Mouse (Mus musculus): ENCODE measurements at regions not wholly inside any gene's neighbourhood (a gene's known extent, or its start where the extent isn't known, plus 50 kb on each side); places are given as distances from the start of the nearest gene placed in this dataset.

GRCm38 (mm10) chr3:51118706-51119105 is 105.5 kb upstream of the Noct start:
- intact Hi-C loops (cut with DNase I): no loop called here
- no peak for DNase-seq (ENCODE audit: low spot score)

GRCm38 (mm10) chr3:51120522-51120921 is 103.7 kb upstream of the Noct start:
- intact Hi-C loops (cut with DNase I): loop anchor here (2.0 to 5.0 kb wide), 5 partner anchors 46 to 818 kb away; no protein-coding TSS in a partner anchor

GRCm38 (mm10) chr3:51121703-51122540 is 102.3 kb upstream of the Noct start:
- DNase-seq (ENCODE audit: low spot score): peak; percentile 35
- intact Hi-C loops (cut with DNase I): loop anchor here (2.0 to 5.0 kb wide), 5 partner anchors 47 to 820 kb away; no protein-coding TSS in a partner anchor

More at GRCm38 (mm10) chr3:51120522-51120921, 103.7 kb upstream of the Noct start:
- DNase-seq (ENCODE audit: low spot score): no peak

GRCm38 (mm10) chr3:51122541-51122935 is 101.7 kb upstream of the Noct start:
- DNase-seq (ENCODE audit: low spot score): no peak
- intact Hi-C loops (cut with DNase I): loop anchor here (5.0 kb wide), 4 partner anchors 50 to 820 kb away; no protein-coding TSS in a partner anchor

- no peak for DNase-seq (ENCODE audit: low spot score)
- intact Hi-C loops (cut with DNase I): no loop called here
Observed at GRCm38 (mm10) chr3:51127875-51128274, 96.4 kb upstream of the Noct start.

- no peak for DNase-seq (ENCODE audit: low spot score)
- intact Hi-C loops (cut with DNase I): no loop called here
Observed at GRCm38 (mm10) chr3:51128491-51129155, 95.6 kb upstream of the Noct start.

GRCm38 (mm10) chr3:51130709-51131108 is 93.5 kb upstream of the Noct start:
- no peak for DNase-seq (ENCODE audit: low spot score)
- intact Hi-C loops (cut with DNase I): no loop called here

GRCm38 (mm10) chr3:51131341-51131740 is 92.9 kb upstream of the Noct start:
- intact Hi-C loops (cut with DNase I): no loop called here
- DNase-seq (ENCODE audit: low spot score): no peak

- no peak for DNase-seq (ENCODE audit: low spot score)
- intact Hi-C loops (cut with DNase I): no loop called here
Observed at GRCm38 (mm10) chr3:51132736-51133135, 91.5 kb upstream of the Noct start.

GRCm38 (mm10) chr3:51135581-51135980 is 88.7 kb upstream of the Noct start:
- intact Hi-C loops (cut with DNase I): no loop called here
- DNase-seq (ENCODE audit: low spot score): no peak

GRCm38 (mm10) chr3:51137730-51138312 is 86.4 kb upstream of the Noct start:
- intact Hi-C loops (cut with DNase I): no loop called here
- no peak for DNase-seq (ENCODE audit: low spot score)

GRCm38 (mm10) chr3:51145985-51146384 is 78.3 kb upstream of the Noct start:
- intact Hi-C loops (cut with DNase I): no loop called here
- DNase-seq (ENCODE audit: low spot score): no peak

GRCm38 (mm10) chr3:51150012-51150411 is 74.2 kb upstream of the Noct start:
- no peak for DNase-seq (ENCODE audit: low spot score)
- intact Hi-C loops (cut with DNase I): loop anchor here (10.0 kb wide), 1 partner anchor 215 kb away; no protein-coding TSS in a partner anchor

- no peak for DNase-seq (ENCODE audit: low spot score)
- intact Hi-C loops (cut with DNase I): loop anchor here (10.0 kb wide), 1 partner anchor 214 kb away; no protein-coding TSS in a partner anchor
Observed at GRCm38 (mm10) chr3:51151104-51151503, 73.1 kb upstream of the Noct start.

- intact Hi-C loops (cut with DNase I): loop anchor here (10.0 kb wide), 1 partner anchor 209 kb away; no protein-coding TSS in a partner anchor
- DNase-seq (ENCODE audit: low spot score): no peak
Observed at GRCm38 (mm10) chr3:51155621-51156020, 68.6 kb upstream of the Noct start.

GRCm38 (mm10) chr3:51156386-51157290 is 67.6 kb upstream of the Noct start:
- intact Hi-C loops (cut with DNase I): loop anchor here (10.0 kb wide), 1 partner anchor 208 kb away; no protein-coding TSS in a partner anchor

GRCm38 (mm10) chr3:51157291-51157650 is 67.0 kb upstream of the Noct start:
- intact Hi-C loops (cut with DNase I): loop anchor here (10.0 kb wide), 1 partner anchor 208 kb away; no protein-coding TSS in a partner anchor
- no peak for DNase-seq (ENCODE audit: low spot score)

More at GRCm38 (mm10) chr3:51156386-51157290, 67.6 kb upstream of the Noct start:
- DNase-seq (ENCODE audit: low spot score): peak; percentile 60

GRCm38 (mm10) chr3:51158449-51158848 is 65.8 kb upstream of the Noct start:
- intact Hi-C loops (cut with DNase I): loop anchor here (10.0 kb wide), 1 partner anchor 206 kb away; no protein-coding TSS in a partner anchor
- no peak for DNase-seq (ENCODE audit: low spot score)

- no peak for DNase-seq (ENCODE audit: low spot score)
- intact Hi-C loops (cut with DNase I): loop anchor here (10.0 kb wide), 1 partner anchor 205 kb away; no protein-coding TSS in a partner anchor
Observed at GRCm38 (mm10) chr3:51159322-51159721, 64.9 kb upstream of the Noct start.
